Mouse (Mus musculus) hindbrain, embryonic 15.5 days (tissue): ENCODE measurements around the gene Psd4. TPM values are rescaled to one million over a fixed set of nuclear protein-coding genes. Genes with fewer than 3 reads are reported as not detected.

Experiments used
- ATAC-seq: fragments of 200-750 bp; cut with Nextera tagmentation; 2 replicates; pipeline ENCODE4 v1.8.0; 2017; ENCODE audit warnings: low read depth, moderate number of reproducible peaks, moderate TSS enrichment; ENCODE audit not compliant: low FRiP score
- H3K27ac ChIP-seq: fragments of 300-500 bp; sonication (generic); replicated peaks from 2 replicates; pipeline ENCODE4 v1.5.1; 2015; ENCODE audit warnings: mild to moderate bottlenecking, inconsistent platforms
- H3K27me3 ChIP-seq: fragments of 300-500 bp; sonication (generic); 2 replicates; pipeline ENCODE4 v1.6.1; 2015; ENCODE audit warnings: control low read depth, inconsistent platforms
- H3K36me3 ChIP-seq: fragments of 300-500 bp; sonication (generic); 2 replicates; pipeline ENCODE4 v1.6.1; 2015; ENCODE audit warnings: control low read depth, inconsistent platforms
- H3K4me1 ChIP-seq: fragments of 300-500 bp; sonication (generic); replicated peaks from 2 replicates; pipeline ENCODE4 v1.6.1; 2015; ENCODE audit warnings: control low read depth, inconsistent platforms
- H3K4me2 ChIP-seq: fragments of 300-500 bp; sonication (generic); 2 replicates; pipeline ENCODE4 v1.6.1; 2015; ENCODE audit warnings: moderate library complexity, mild to moderate bottlenecking, inconsistent platforms
- H3K4me3 ChIP-seq: fragments of 300-500 bp; sonication (generic); 2 replicates; pipeline ENCODE4 v1.5.1; 2015; ENCODE audit warnings: mild to moderate bottlenecking, inconsistent platforms
- H3K9ac ChIP-seq: fragments of 300-500 bp; sonication (generic); 2 replicates; pipeline ENCODE4 v1.6.1; 2015; ENCODE audit warnings: inconsistent platforms
- H3K9me3 ChIP-seq: fragments of 300-500 bp; sonication (generic); 2 replicates; pipeline ENCODE4 v1.6.1; 2016; ENCODE audit warnings: control low read depth, inconsistent platforms
- WGBS: fragments of 180-500 bp; shearing (Covaris S2); methylation state at CpG from one replicate; pipeline ENCODE4 v1.1.7; 2015; 5-methylcytosine and 5-hydroxymethylcytosine counted together
- polyA plus RNA-seq: library from polyadenylated mRNA; unstranded; fragments of >200 nt; fragmentation: Nextera tagmentation; extraction: Ambion mirVana; gene quantifications from 2 replicates; pipeline ENCODE4 v1.2.1, GENCODE M21; 2015

The Psd4 gene
- polyA plus RNA-seq, 1 experiment from 2014 or later, result 0.86 TPM

DNA sequence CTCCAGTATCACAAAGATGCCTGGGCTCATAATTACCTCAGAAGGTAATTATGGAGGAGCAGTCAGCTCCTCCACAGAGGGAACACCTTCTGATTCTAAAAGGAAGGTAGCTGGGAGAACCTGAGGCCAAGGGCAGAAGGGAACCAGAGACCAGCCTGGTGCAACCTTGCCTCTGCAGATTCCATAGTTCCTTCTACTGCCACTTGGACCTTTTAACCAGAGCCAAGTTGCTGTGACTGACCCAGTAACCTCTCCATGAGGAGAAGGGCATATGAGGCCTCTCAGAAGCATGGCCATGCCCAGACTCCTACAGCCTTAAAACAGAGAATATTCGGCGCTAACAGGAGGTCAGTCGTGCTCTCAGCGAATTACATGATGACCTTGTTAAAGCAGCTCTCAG lies 50.2 kb downstream of the Psd4 start:
- no peak for ATAC-seq
- Histone ChIP-seq H3K9me3 (no peaks in the 10 kb centered on the region), H3K9ac (no peak overlapping the region), H3K27ac (peak overlapping the region; percentile 42; the same call in 1 of the 2 replicates), H3K4me1 (peaks cover 19% of the 10 kb centered on the region), H3K27me3 (no peaks in the 10 kb centered on the region), H3K4me3 (no peak overlapping the region), H3K36me3 (no peaks in the 10 kb centered on the region), H3K4me2 (no peak overlapping the region)
- WGBS, result 92% methylated on average over 4 of the region's 4 CpGs

DNA sequence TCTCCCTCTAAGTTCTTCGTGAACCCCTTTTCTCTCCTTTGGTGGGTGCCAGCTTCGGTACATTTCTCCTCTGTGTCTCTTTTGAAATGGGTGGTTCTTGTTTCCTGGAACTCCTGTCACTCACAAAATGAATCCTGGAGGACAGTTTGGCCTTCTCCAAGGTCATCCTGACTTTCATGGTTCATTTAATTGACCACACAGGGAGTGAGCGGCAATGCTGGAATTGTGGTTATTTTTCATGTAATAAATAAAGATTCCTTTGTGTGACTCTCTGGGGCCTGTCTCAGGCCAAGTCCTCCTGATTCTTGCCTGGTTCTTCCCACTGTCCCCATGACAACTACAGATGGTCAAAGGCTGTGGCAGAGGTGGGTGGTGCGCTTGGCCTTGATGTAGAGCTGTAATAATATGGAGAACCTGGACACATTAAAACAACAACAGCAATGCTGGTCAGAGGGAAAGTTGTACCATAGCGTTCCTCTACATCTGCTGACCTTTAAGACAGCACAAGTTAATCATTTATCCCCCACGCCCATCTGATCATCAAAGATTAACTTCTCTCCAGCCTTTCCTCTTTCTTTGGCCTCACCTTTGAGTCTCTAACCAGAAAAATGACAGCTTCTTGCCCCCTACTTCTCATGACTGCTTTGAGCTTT lies 54.0 kb downstream of the Psd4 start:
- no peak for ATAC-seq
- Histone ChIP-seq H3K4me1 (peaks cover 7% of the 10 kb centered on the region), H3K27me3 (no peaks in the 10 kb centered on the region), H3K27ac (no peak overlapping the region), H3K9ac (no peak overlapping the region), H3K4me2 (no peak overlapping the region), H3K9me3 (no peaks in the 10 kb centered on the region), H3K36me3 (no peaks in the 10 kb centered on the region), H3K4me3 (no peak overlapping the region)
- WGBS, result 89% methylated on average over 6 of the region's 6 CpGs

GRCm38 (mm10) chr2:24422815-24423214 lies 55.4 kb downstream of the Psd4 start:
- peaks cover 4% of the 10 kb centered on the region for H3K4me1 ChIP-seq
- ATAC-seq, result no peak
- no peak overlapping the region for H3K4me2 ChIP-seq
- H3K9ac ChIP-seq, result no peak overlapping the region
- 80% methylated on average over 3 of the region's 3 CpGs for WGBS
- H3K27me3 ChIP-seq, result no peaks in the 10 kb centered on the region
- no peaks in the 10 kb centered on the region for H3K36me3 ChIP-seq
- no peaks in the 10 kb centered on the region for H3K9me3 ChIP-seq
- no peak overlapping the region for H3K4me3 ChIP-seq
- no peak overlapping the region for H3K27ac ChIP-seq

DNA sequence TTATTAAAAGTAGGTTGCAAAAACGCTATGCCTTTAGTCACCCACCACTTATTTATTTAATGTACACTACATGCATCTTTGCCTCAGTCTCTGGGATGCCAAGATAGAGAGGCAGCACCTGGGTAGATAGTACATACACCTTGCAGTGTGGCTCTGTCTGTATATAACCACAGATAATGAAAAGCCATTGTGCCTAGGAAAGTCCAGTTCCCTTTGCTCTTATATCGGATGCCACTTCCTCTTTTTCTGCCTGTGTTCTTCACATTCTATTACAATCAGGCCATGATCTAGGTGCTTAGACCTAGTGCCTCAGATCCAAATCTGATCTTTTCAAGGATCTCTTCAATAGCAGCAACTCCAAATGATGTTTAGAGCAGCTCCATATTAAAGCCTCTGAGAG lies 58.2 kb downstream of the Psd4 start:
- Histone ChIP-seq H3K4me2 (no peak overlapping the region), H3K27ac (no peak overlapping the region), H3K9ac (no peak overlapping the region), H3K4me1 (peaks cover 13% of the 10 kb centered on the region), H3K36me3 (no peaks in the 10 kb centered on the region), H3K27me3 (no peaks in the 10 kb centered on the region), H3K4me3 (no peak overlapping the region), H3K9me3 (no peaks in the 10 kb centered on the region)
- WGBS, result 88% methylated on average over 2 of the region's 2 CpGs
- no peak for ATAC-seq

DNA sequence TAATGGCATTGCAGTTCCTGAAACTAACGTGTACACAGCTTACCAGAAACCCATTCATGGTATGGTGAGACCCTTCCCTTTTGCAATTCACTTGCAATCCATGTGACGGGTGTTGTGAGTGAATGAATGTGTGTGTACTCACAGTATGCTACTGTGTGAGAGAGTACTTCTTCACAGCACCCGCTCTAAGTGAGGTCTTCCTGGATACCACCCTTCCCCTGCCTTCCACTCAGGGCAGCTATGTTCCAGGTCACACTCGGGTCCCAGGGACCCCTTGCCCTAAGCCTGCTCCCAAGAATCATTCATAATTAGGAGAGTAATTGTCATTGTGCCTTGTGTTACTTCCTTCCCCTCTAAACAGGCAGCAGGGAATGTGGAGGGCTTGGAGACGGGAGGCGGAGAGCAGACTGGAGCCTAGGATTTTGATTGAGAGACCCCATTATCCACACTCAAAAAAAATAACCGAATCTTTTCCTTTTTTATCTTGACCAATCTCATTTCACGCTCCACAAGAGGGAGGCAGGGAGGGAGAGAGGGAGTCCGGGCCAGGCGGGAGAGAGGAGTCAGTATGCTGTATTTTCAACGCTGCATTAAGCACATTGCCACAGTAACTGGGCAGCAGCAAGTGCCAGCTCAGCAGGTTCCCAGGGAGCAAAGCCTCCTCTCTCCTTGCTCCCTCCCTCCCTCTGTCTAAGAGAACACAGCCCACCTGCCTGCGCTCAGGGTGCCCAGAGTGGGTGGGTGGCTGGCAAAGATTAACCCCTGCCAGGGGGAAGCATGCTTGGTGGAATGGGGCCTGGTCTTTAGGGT lies 60.7 kb downstream of the Psd4 start:
- H3K9me3 ChIP-seq, result no peaks in the 10 kb centered on the region

GRCm38 (mm10) chr2:24429806-24430205 lies 62.4 kb downstream of the Psd4 start:
- no peaks in the 10 kb centered on the region for H3K9me3 ChIP-seq
- 88% methylated on average over 4 of the region's 4 CpGs for WGBS
- H3K36me3 ChIP-seq, result no peaks in the 10 kb centered on the region
- H3K4me3 ChIP-seq, result no peak overlapping the region
- ATAC-seq, result no peak
- H3K4me1 ChIP-seq, result peaks cover 13% of the 10 kb centered on the region
- no peak overlapping the region for H3K4me2 ChIP-seq
- H3K27me3 ChIP-seq, result no peaks in the 10 kb centered on the region
- no peak overlapping the region for H3K27ac ChIP-seq
- no peak overlapping the region for H3K9ac ChIP-seq

More for the DNA sequence above, 60.7 kb downstream of the Psd4 start:
- peak; percentile 94 for ATAC-seq
- 20% methylated on average over 12 of the region's 12 CpGs for WGBS
- H3K36me3 ChIP-seq, result no peaks in the 10 kb centered on the region
- peak overlapping the region; percentile 78 for H3K27ac ChIP-seq
- H3K4me1 ChIP-seq, result peaks cover 13% of the 10 kb centered on the region
- H3K4me3 ChIP-seq, result no peak overlapping the region
- H3K4me2 ChIP-seq, result no peak overlapping the region
- no peak overlapping the region for H3K9ac ChIP-seq
- no peaks in the 10 kb centered on the region for H3K27me3 ChIP-seq

GRCm38 (mm10) chr2:24434670-24435069 lies 67.3 kb downstream of the Psd4 start:
- no peaks in the 10 kb centered on the region for H3K4me1 ChIP-seq
- no peak overlapping the region for H3K9ac ChIP-seq
- H3K27me3 ChIP-seq, result no peaks in the 10 kb centered on the region
- no peaks in the 10 kb centered on the region for H3K36me3 ChIP-seq
- WGBS, result 86% methylated on average over 2 of the region's 2 CpGs
- ATAC-seq, result no peak
- no peak overlapping the region for H3K4me3 ChIP-seq
- H3K9me3 ChIP-seq, result no peaks in the 10 kb centered on the region
- H3K27ac ChIP-seq, result no peak overlapping the region
- H3K4me2 ChIP-seq, result no peak overlapping the region

- no peaks in the 10 kb centered on the region for H3K9me3 ChIP-seq
- no peak overlapping the region for H3K27ac ChIP-seq
- ATAC-seq, result no peak
- H3K4me3 ChIP-seq, result no peak overlapping the region
- no peaks in the 10 kb centered on the region for H3K36me3 ChIP-seq
- H3K4me1 ChIP-seq, result no peaks in the 10 kb centered on the region
- H3K4me2 ChIP-seq, result no peak overlapping the region
- no peak overlapping the region for H3K9ac ChIP-seq
- no peaks in the 10 kb centered on the region for H3K27me3 ChIP-seq
- WGBS, result 83% methylated on average over 11 of the region's 11 CpGs
Measured at GRCm38 (mm10) chr2:24435699-24436098, 68.3 kb downstream of the Psd4 start.

- H3K9me3 ChIP-seq, result no peaks in the 10 kb centered on the region
- H3K4me2 ChIP-seq, result no peak overlapping the region
- no peaks in the 10 kb centered on the region for H3K36me3 ChIP-seq
- H3K27ac ChIP-seq, result no peak overlapping the region
- WGBS, result 86% methylated on average over 2 of the region's 2 CpGs
- H3K4me3 ChIP-seq, result no peak overlapping the region
- no peaks in the 10 kb centered on the region for H3K4me1 ChIP-seq
- no peaks in the 10 kb centered on the region for H3K27me3 ChIP-seq
- ATAC-seq, result no peak
- H3K9ac ChIP-seq, result no peak overlapping the region
Measured at GRCm38 (mm10) chr2:24440056-24440455, 72.7 kb downstream of the Psd4 start.

- no peaks in the 10 kb centered on the region for H3K27me3 ChIP-seq
- no peaks in the 10 kb centered on the region for H3K9me3 ChIP-seq
- H3K4me3 ChIP-seq, result no peak overlapping the region
- H3K36me3 ChIP-seq, result no peaks in the 10 kb centered on the region
- H3K27ac ChIP-seq, result no peak overlapping the region
- H3K4me2 ChIP-seq, result no peak overlapping the region
- no peak overlapping the region for H3K9ac ChIP-seq
- no peak for ATAC-seq
- no peaks in the 10 kb centered on the region for H3K4me1 ChIP-seq
Measured at GRCm38 (mm10) chr2:24441899-24442298, 74.5 kb downstream of the Psd4 start.

- Histone ChIP-seq H3K36me3 (no peaks in the 10 kb centered on the region), H3K4me1 (no peaks in the 10 kb centered on the region), H3K4me3 (no peak overlapping the region), H3K27me3 (no peaks in the 10 kb centered on the region), H3K9ac (no peak overlapping the region), H3K27ac (no peak overlapping the region), H3K9me3 (no peaks in the 10 kb centered on the region), H3K4me2 (no peak overlapping the region)
- ATAC-seq, result no peak
- 43% methylated on average over 4 of the region's 4 CpGs for WGBS
Measured at GRCm38 (mm10) chr2:24442303-24442925, 75.0 kb downstream of the Psd4 start.

DNA sequence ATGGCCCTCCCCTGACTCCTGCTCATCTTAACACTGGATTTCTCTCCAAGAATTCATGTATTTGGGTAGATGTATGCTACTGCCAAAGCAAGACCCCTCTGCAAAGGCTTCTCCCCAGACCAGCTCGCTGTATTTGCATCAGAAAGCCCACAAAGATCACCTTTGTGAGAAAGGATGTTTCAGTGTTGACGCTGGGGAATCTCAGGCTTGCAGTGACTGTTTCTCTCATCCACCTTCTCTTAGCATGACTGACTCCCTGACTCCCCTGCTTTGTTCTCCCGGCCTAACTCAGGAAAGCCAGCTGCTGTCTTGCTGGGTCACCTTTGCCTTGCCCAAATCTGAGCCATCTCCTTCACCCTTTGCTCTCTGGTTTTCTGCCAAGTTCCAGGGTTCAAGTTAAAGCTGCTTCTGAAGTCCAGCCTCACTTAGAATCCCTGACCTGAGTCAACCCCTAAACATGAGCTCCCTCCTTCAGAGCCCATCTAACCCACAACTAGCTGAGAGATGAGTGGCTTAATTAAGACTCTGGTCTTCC lies 75.9 kb downstream of the Psd4 start:
- no peak for ATAC-seq
- H3K9me3 ChIP-seq, result no peaks in the 10 kb centered on the region
- no peaks in the 10 kb centered on the region for H3K36me3 ChIP-seq
- H3K27ac ChIP-seq, result no peak overlapping the region
- no peak overlapping the region for H3K4me3 ChIP-seq
- H3K27me3 ChIP-seq, result no peaks in the 10 kb centered on the region
- WGBS, result 45% methylated on average over 3 of the region's 3 CpGs
- no peak overlapping the region for H3K4me2 ChIP-seq
- no peak overlapping the region for H3K9ac ChIP-seq
- H3K4me1 ChIP-seq, result no peaks in the 10 kb centered on the region
